Mouse (Mus musculus) liver, postnatal 0 days (tissue): Measurements from ENCODE around the gene Arfip1.

ENCODE experiments used
- CTCF ChIP-seq: sonication (generic); IDR thresholded peaks from 2 replicates; pipeline ENCODE4 v1.5.1; 2016; ENCODE audit warnings: antibody characterized with exemption, low read depth
- EP300 ChIP-seq: IDR thresholded peaks from 2 replicates; pipeline ENCODE4 v1.6.1; 2016; ENCODE audit warnings: antibody characterized with exemption, low read depth, mild to moderate bottlenecking

GRCm38 (mm10) chr3:84502101-84502500 is 80.3 kb downstream of the Arfip1 start:
- no peak for TF ChIP-seq CTCF
- TF ChIP-seq EP300: no peak
